Mouse (Mus musculus): ENCODE measurements at regions not wholly inside any gene's neighbourhood (a gene's known extent, or its start where the extent isn't known, plus 50 kb on each side); places are given as distances from the start of the nearest gene placed in this dataset.

- no peak overlapping the region for H3K27ac ChIP-seq (ENCODE audit: low read depth, low read length)
- H3K4me2 ChIP-seq, result no peak overlapping the region
- H3K4me3 ChIP-seq (ENCODE audit: low read depth, low read length), result no peak overlapping the region
- ATAC-seq (replicated peaks; ENCODE audit: insufficient number of reproducible peaks, low FRiP score, low TSS enrichment), result no peak
- H3K27me3 ChIP-seq (ENCODE audit: control insufficient read depth, insufficient read depth, low read length), result no peaks in the 10 kb centered on the region
- no peaks in the 10 kb centered on the region for H3K4me1 ChIP-seq (ENCODE audit: control insufficient read depth, insufficient read depth, low read length)
- 56% methylated on average over 3 of the region's 3 CpGs for WGBS (ENCODE audit: insufficient replicate concordance)
- H3K9me3 ChIP-seq (replicated peaks; ENCODE audit: control insufficient read depth, low read length), result no peaks in the 10 kb centered on the region
- no peak overlapping the region for H3K9ac ChIP-seq (ENCODE audit: low read depth, low read length)
- H3K36me3 ChIP-seq (ENCODE audit: control insufficient read depth, insufficient read depth, low read length), result no peaks in the 10 kb centered on the region
Measured at GRCm38 (mm10) chr13:102070740-102071139, 302.7 kb upstream of the Pik3r1 start.

GRCm38 (mm10) chr13:102072366-102072765 is 304.3 kb upstream of the Pik3r1 start:
- H3K4me3 ChIP-seq (ENCODE audit: low read depth, low read length), result no peak overlapping the region
- ATAC-seq (replicated peaks; ENCODE audit: insufficient number of reproducible peaks, low FRiP score, low TSS enrichment), result no peak
- no peaks in the 10 kb centered on the region for H3K27me3 ChIP-seq (ENCODE audit: control insufficient read depth, insufficient read depth, low read length)
- H3K36me3 ChIP-seq (ENCODE audit: control insufficient read depth, insufficient read depth, low read length), result no peaks in the 10 kb centered on the region
- H3K9me3 ChIP-seq (replicated peaks; ENCODE audit: control insufficient read depth, low read length), result no peaks in the 10 kb centered on the region
- 61% methylated on average over 4 of the region's 4 CpGs for WGBS (ENCODE audit: insufficient replicate concordance)
- H3K4me2 ChIP-seq, result no peak overlapping the region
- no peaks in the 10 kb centered on the region for H3K4me1 ChIP-seq (ENCODE audit: control insufficient read depth, insufficient read depth, low read length)
- no peak overlapping the region for H3K27ac ChIP-seq (ENCODE audit: low read depth, low read length)
- H3K9ac ChIP-seq (ENCODE audit: low read depth, low read length), result no peak overlapping the region

GRCm38 (mm10) chr13:102087766-102088165 is 319.7 kb upstream of the Pik3r1 start:
- no peaks in the 10 kb centered on the region for H3K36me3 ChIP-seq (ENCODE audit: control insufficient read depth, insufficient read depth, low read length)
- H3K9me3 ChIP-seq (replicated peaks; ENCODE audit: control insufficient read depth, low read length), result no peaks in the 10 kb centered on the region
- no peak overlapping the region for H3K9ac ChIP-seq (ENCODE audit: low read depth, low read length)
- H3K27ac ChIP-seq (ENCODE audit: low read depth, low read length), result no peak overlapping the region
- ATAC-seq (replicated peaks; ENCODE audit: insufficient number of reproducible peaks, low FRiP score, low TSS enrichment), result no peak
- no peak overlapping the region for H3K4me3 ChIP-seq (ENCODE audit: low read depth, low read length)
- H3K4me2 ChIP-seq, result no peak overlapping the region
- WGBS (ENCODE audit: insufficient replicate concordance), result 80% methylated on average over 1 of the region's 1 CpGs
- no peaks in the 10 kb centered on the region for H3K27me3 ChIP-seq (ENCODE audit: control insufficient read depth, insufficient read depth, low read length)
- no peaks in the 10 kb centered on the region for H3K4me1 ChIP-seq (ENCODE audit: control insufficient read depth, insufficient read depth, low read length)

- no peak overlapping the region for H3K4me2 ChIP-seq
- WGBS (ENCODE audit: insufficient replicate concordance), result 65% methylated on average over 5 of the region's 5 CpGs
Measured at GRCm38 (mm10) chr13:102089551-102089950, 321.5 kb upstream of the Pik3r1 start.

GRCm38 (mm10) chr13:102094193-102094592 is 326.2 kb upstream of the Pik3r1 start:
- no peaks in the 10 kb centered on the region for H3K9me3 ChIP-seq (replicated peaks; ENCODE audit: control insufficient read depth, low read length)
- H3K36me3 ChIP-seq (ENCODE audit: control insufficient read depth, insufficient read depth, low read length), result no peaks in the 10 kb centered on the region
- H3K4me2 ChIP-seq, result no peak overlapping the region
- WGBS (ENCODE audit: insufficient replicate concordance), result 79% methylated on average over 4 of the region's 4 CpGs
- no peaks in the 10 kb centered on the region for H3K27me3 ChIP-seq (ENCODE audit: control insufficient read depth, insufficient read depth, low read length)
- H3K4me3 ChIP-seq (ENCODE audit: low read depth, low read length), result no peak overlapping the region
- no peaks in the 10 kb centered on the region for H3K4me1 ChIP-seq (ENCODE audit: control insufficient read depth, insufficient read depth, low read length)
- H3K27ac ChIP-seq (ENCODE audit: low read depth, low read length), result no peak overlapping the region
- no peak for ATAC-seq (replicated peaks; ENCODE audit: insufficient number of reproducible peaks, low FRiP score, low TSS enrichment)
- H3K9ac ChIP-seq (ENCODE audit: low read depth, low read length), result no peak overlapping the region

More at GRCm38 (mm10) chr13:102089551-102089950, 321.5 kb upstream of the Pik3r1 start:
- Histone ChIP-seq H3K4me1 (ENCODE audit: control insufficient read depth, insufficient read depth, low read length) (no peaks in the 10 kb centered on the region), H3K36me3 (ENCODE audit: control insufficient read depth, insufficient read depth, low read length) (no peaks in the 10 kb centered on the region), H3K4me3 (ENCODE audit: low read depth, low read length) (no peak overlapping the region), H3K9me3 (replicated peaks; ENCODE audit: control insufficient read depth, low read length) (no peaks in the 10 kb centered on the region), H3K27me3 (ENCODE audit: control insufficient read depth, insufficient read depth, low read length) (no peaks in the 10 kb centered on the region), H3K27ac (ENCODE audit: low read depth, low read length) (no peak overlapping the region), H3K9ac (ENCODE audit: low read depth, low read length) (no peak overlapping the region)
- no peak for ATAC-seq (replicated peaks; ENCODE audit: insufficient number of reproducible peaks, low FRiP score, low TSS enrichment)

- no peak for ATAC-seq (replicated peaks; ENCODE audit: insufficient number of reproducible peaks, low FRiP score, low TSS enrichment)
- no peak overlapping the region for H3K4me3 ChIP-seq (ENCODE audit: low read depth, low read length)
- no peak overlapping the region for H3K4me2 ChIP-seq
- no peaks in the 10 kb centered on the region for H3K9me3 ChIP-seq (replicated peaks; ENCODE audit: control insufficient read depth, low read length)
- H3K4me1 ChIP-seq (ENCODE audit: control insufficient read depth, insufficient read depth, low read length), result no peaks in the 10 kb centered on the region
- H3K36me3 ChIP-seq (ENCODE audit: control insufficient read depth, insufficient read depth, low read length), result no peaks in the 10 kb centered on the region
- H3K27ac ChIP-seq (ENCODE audit: low read depth, low read length), result no peak overlapping the region
- H3K9ac ChIP-seq (ENCODE audit: low read depth, low read length), result no peak overlapping the region
- 80% methylated on average over 1 of the region's 1 CpGs for WGBS (ENCODE audit: insufficient replicate concordance)
- H3K27me3 ChIP-seq (ENCODE audit: control insufficient read depth, insufficient read depth, low read length), result no peaks in the 10 kb centered on the region
Measured at GRCm38 (mm10) chr13:102103161-102103560, 335.1 kb upstream of the Pik3r1 start.

GRCm38 (mm10) chr13:102106188-102106587 is 338.2 kb upstream of the Pik3r1 start:
- ATAC-seq (replicated peaks; ENCODE audit: insufficient number of reproducible peaks, low FRiP score, low TSS enrichment), result no peak
- H3K27me3 ChIP-seq (ENCODE audit: control insufficient read depth, insufficient read depth, low read length), result no peaks in the 10 kb centered on the region
- 79% methylated on average over 1 of the region's 1 CpGs for WGBS (ENCODE audit: insufficient replicate concordance)
- no peak overlapping the region for H3K4me2 ChIP-seq
- no peaks in the 10 kb centered on the region for H3K4me1 ChIP-seq (ENCODE audit: control insufficient read depth, insufficient read depth, low read length)
- H3K36me3 ChIP-seq (ENCODE audit: control insufficient read depth, insufficient read depth, low read length), result no peaks in the 10 kb centered on the region
- no peaks in the 10 kb centered on the region for H3K9me3 ChIP-seq (replicated peaks; ENCODE audit: control insufficient read depth, low read length)
- no peak overlapping the region for H3K27ac ChIP-seq (ENCODE audit: low read depth, low read length)
- no peak overlapping the region for H3K9ac ChIP-seq (ENCODE audit: low read depth, low read length)
- no peak overlapping the region for H3K4me3 ChIP-seq (ENCODE audit: low read depth, low read length)

- Histone ChIP-seq H3K9ac (ENCODE audit: low read depth, low read length) (no peak overlapping the region), H3K27ac (ENCODE audit: low read depth, low read length) (no peak overlapping the region), H3K4me3 (ENCODE audit: low read depth, low read length) (no peak overlapping the region), H3K4me2 (no peak overlapping the region), H3K27me3 (ENCODE audit: control insufficient read depth, insufficient read depth, low read length) (no peaks in the 10 kb centered on the region), H3K9me3 (replicated peaks; ENCODE audit: control insufficient read depth, low read length) (no peaks in the 10 kb centered on the region), H3K4me1 (ENCODE audit: control insufficient read depth, insufficient read depth, low read length) (no peaks in the 10 kb centered on the region), H3K36me3 (ENCODE audit: control insufficient read depth, insufficient read depth, low read length) (no peaks in the 10 kb centered on the region)
- ATAC-seq (replicated peaks; ENCODE audit: insufficient number of reproducible peaks, low FRiP score, low TSS enrichment), result no peak
- 71% methylated on average over 1 of the region's 1 CpGs for WGBS (ENCODE audit: insufficient replicate concordance)
Measured at GRCm38 (mm10) chr13:102108204-102108603, 340.2 kb upstream of the Pik3r1 start.

- Histone ChIP-seq H3K27ac (ENCODE audit: low read depth, low read length) (no peak overlapping the region), H3K9me3 (replicated peaks; ENCODE audit: control insufficient read depth, low read length) (no peaks in the 10 kb centered on the region), H3K4me2 (no peak overlapping the region), H3K4me3 (ENCODE audit: low read depth, low read length) (no peak overlapping the region), H3K4me1 (ENCODE audit: control insufficient read depth, insufficient read depth, low read length) (no peaks in the 10 kb centered on the region), H3K9ac (ENCODE audit: low read depth, low read length) (no peak overlapping the region), H3K36me3 (ENCODE audit: control insufficient read depth, insufficient read depth, low read length) (no peaks in the 10 kb centered on the region), H3K27me3 (ENCODE audit: control insufficient read depth, insufficient read depth, low read length) (no peaks in the 10 kb centered on the region)
- ATAC-seq (replicated peaks; ENCODE audit: insufficient number of reproducible peaks, low FRiP score, low TSS enrichment), result no peak
- 84% methylated on average over 3 of the region's 3 CpGs for WGBS (ENCODE audit: insufficient replicate concordance)
Measured at GRCm38 (mm10) chr13:102108916-102109315, 340.9 kb upstream of the Pik3r1 start.
